Comparison of ENCODE assay signal across 1 mouse cellular context in the genomic region with DNA sequence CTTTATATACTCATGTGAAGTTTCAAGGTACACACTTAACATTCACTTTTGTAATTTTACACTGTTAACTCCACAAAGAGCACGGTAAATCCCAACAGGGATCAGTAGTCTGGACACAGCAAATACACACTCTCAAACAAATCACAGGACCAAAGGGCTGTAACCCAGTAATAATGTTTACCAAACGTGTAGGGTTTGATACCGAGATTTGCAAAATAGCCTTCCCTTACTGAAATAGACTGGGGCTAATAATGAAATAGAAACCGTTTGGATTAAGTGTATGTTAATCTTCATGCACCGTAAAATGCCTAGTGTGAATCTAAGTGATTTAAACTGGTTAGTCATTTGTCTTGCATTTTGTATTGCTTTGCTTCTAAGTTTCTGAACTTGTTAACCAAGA.
TF ChIP-seq lines count a peak whose summit lies in the region.

No protein-coding gene starts in this region.

TF ChIP-seq in CH12.LX, 34 proteins besides CTCF, POLR2A, EP300 and RAD21:
- TF ChIP-seq ZMIZ1 (IDR thresholded peaks at IDR 0.05; ENCODE audit: low read depth, low read length): peak; percentile 5; the same call in 1 of the 2 replicates
- TF ChIP-seq SMC3 (IDR thresholded peaks at IDR 0.05; ENCODE audit: low read depth, low read length): no peak
